Mouse (Mus musculus): ENCODE results near the gene Flywch2.

GRCm38 (mm10) chr17:23757581-23757980 is 28.3 kb downstream of the Flywch2 start:
- TF ChIP-seq CTCF (IDR thresholded peaks at IDR 0.05; ENCODE audit: insufficient read depth, low read length) (no peak), POLR2A (IDR thresholded peaks at IDR 0.05; ENCODE audit: borderline replicate concordance, extremely low read depth, low read depth, low read length) (no peak)
